Mouse (Mus musculus) forebrain, embryonic 10.5 days (tissue): Measurements from ENCODE around the gene Ifnar1. TPM values are rescaled to one million over a fixed set of nuclear protein-coding genes. Genes with fewer than 3 reads are reported as not detected.
"Not testable (repeated sequence)": the region's sequence is repeated elsewhere in the genome, so short reads cannot be mapped to it uniquely, and the experiment has no call there.

Experiments
- DNase-seq: peaks from one replicate; pipeline ENCODE4 v3.0.0-alpha.2; 2017; ENCODE audit warnings: low spot score; ENCODE audit errors: extremely low spot score
- H3K27ac ChIP-seq: fragments of 300-500 bp; sonication (generic); 2 replicates; pipeline ENCODE4 v1.5.1; 2016; ENCODE audit warnings: mild to moderate bottlenecking
- H3K27me3 ChIP-seq: fragments of 300-500 bp; sonication (generic); 2 replicates; pipeline ENCODE4 v1.6.1; 2016; ENCODE audit warnings: mild to moderate bottlenecking; ENCODE audit not compliant: poor library complexity, severe bottlenecking
- H3K36me3 ChIP-seq: fragments of 300-500 bp; sonication (generic); replicated peaks from 2 replicates; pipeline ENCODE4 v1.6.1; 2016; ENCODE audit warnings: mild to moderate bottlenecking, moderate library complexity
- H3K4me1 ChIP-seq: fragments of 300-500 bp; sonication (generic); 2 replicates; pipeline ENCODE4 v1.6.1; 2016
- H3K4me3 ChIP-seq: fragments of 300-500 bp; sonication (generic); 2 replicates; pipeline ENCODE4 v1.5.1; 2016; ENCODE audit warnings: mild to moderate bottlenecking, moderate library complexity
- H3K9me3 ChIP-seq: fragments of 300-500 bp; sonication (generic); 2 replicates; pipeline ENCODE4 v1.6.1; 2016; ENCODE audit warnings: mild to moderate bottlenecking, moderate library complexity
- WGBS: fragments of 180-500 bp; shearing (Covaris S2); methylation state at CpG from one replicate; pipeline ENCODE4 v1.1.7; 2016; 5-methylcytosine and 5-hydroxymethylcytosine counted together
- polyA plus RNA-seq: library from polyadenylated mRNA; unstranded; fragments of >200 nt; fragmentation: Nextera tagmentation; extraction: Ambion mirVana; gene quantifications from 2 replicates; pipeline ENCODE4 v1.2.1, GENCODE M21; 2016

Gene Ifnar1
- polyA plus RNA-seq, 1 experiment from 2014 or later, result 48.3 TPM

GRCm38 (mm10) chr16:91522040-91522439 lies 37.0 kb downstream of the Ifnar1 start:
- H3K27ac ChIP-seq, result no peak overlapping the region
- H3K9me3 ChIP-seq, result peaks cover 3% of the 10 kb centered on the region; the same call in 1 of the 2 replicates
- H3K4me3 ChIP-seq, result no peak overlapping the region
- no peaks in the 10 kb centered on the region for H3K36me3 ChIP-seq
- WGBS, result 88% methylated on average over 5 of the region's 5 CpGs
- DNase-seq, result no peak
- H3K4me1 ChIP-seq, result no peaks in the 10 kb centered on the region
- H3K27me3 ChIP-seq, result no peaks in the 10 kb centered on the region

GRCm38 (mm10) chr16:91522479-91523309 lies 37.7 kb downstream of the Ifnar1 start:
- WGBS, result 83% methylated on average over 18 of the region's 18 CpGs
- H3K9me3 ChIP-seq, result peaks cover 3% of the 10 kb centered on the region; the same call in 1 of the 2 replicates
- no peaks in the 10 kb centered on the region for H3K27me3 ChIP-seq

GRCm38 (mm10) chr16:91524206-91524605 lies 39.2 kb downstream of the Ifnar1 start:
- H3K9me3 ChIP-seq, result peaks cover 3% of the 10 kb centered on the region; the same call in 1 of the 2 replicates
- WGBS, result 81% methylated on average over 5 of the region's 5 CpGs

More at GRCm38 (mm10) chr16:91522479-91523309, 37.7 kb downstream of the Ifnar1 start:
- DNase-seq, result no peak
- no peak overlapping the region for H3K4me3 ChIP-seq
- no peak overlapping the region for H3K27ac ChIP-seq
- H3K4me1 ChIP-seq, result no peaks in the 10 kb centered on the region
- H3K36me3 ChIP-seq, result no peaks in the 10 kb centered on the region

DNA sequence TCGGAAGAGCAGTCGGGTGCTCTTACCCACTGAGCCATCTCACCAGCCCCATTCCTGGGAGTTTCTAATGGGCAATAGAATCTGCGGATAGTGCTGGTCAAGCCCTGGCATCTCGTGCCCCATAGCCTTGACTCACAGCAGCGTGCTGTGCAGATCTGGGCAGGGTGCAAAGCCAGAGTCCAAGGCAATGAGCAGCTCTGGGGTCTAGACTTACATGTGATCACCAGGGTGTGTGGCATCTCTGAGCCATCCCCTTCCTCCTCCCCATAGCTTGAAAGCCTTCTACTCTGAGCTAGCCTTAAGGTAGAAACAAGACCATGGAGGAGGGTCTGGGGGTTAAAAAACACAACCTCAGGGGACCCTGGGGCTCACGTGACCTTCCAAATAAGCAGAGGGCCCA lies 41.2 kb downstream of the Ifnar1 start:
- DNase-seq, result no peak
- Histone ChIP-seq H3K27ac (no peak overlapping the region), H3K27me3 (no peaks in the 10 kb centered on the region), H3K36me3 (no peaks in the 10 kb centered on the region), H3K9me3 (peaks cover 3% of the 10 kb centered on the region; the same call in 1 of the 2 replicates), H3K4me1 (no peaks in the 10 kb centered on the region), H3K4me3 (no peak overlapping the region)
- 96% methylated on average over 6 of the region's 6 CpGs for WGBS

More at GRCm38 (mm10) chr16:91524206-91524605, 39.2 kb downstream of the Ifnar1 start:
- H3K4me3 ChIP-seq, result no peak overlapping the region
- no peak overlapping the region for H3K27ac ChIP-seq
- H3K36me3 ChIP-seq, result no peaks in the 10 kb centered on the region
- H3K4me1 ChIP-seq, result no peaks in the 10 kb centered on the region
- H3K27me3 ChIP-seq, result no peaks in the 10 kb centered on the region
- DNase-seq, result no peak

DNA sequence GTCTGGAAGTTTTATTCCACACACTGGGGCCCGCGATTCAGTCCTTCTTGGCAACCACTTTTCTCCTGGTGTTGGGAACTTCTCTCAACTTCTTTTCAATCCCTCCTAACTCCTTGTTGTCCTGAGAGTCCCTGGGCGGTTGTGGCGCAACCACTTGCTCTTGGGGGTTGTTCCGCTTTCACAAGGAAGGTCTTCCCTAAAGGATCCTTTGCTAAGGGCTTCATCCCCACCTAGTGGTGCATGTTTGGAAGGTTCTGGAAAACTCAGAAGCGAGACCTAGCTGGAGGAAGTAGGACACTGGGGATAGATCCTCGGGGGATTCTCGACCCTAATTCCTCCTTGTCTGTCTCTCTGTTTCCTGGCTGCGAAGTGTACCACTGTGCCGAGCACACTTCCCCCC lies 42.0 kb downstream of the Ifnar1 start:
- Histone ChIP-seq H3K4me3 (no peak overlapping the region), H3K27ac (no peak overlapping the region), H3K36me3 (no peaks in the 10 kb centered on the region), H3K4me1 (no peaks in the 10 kb centered on the region), H3K27me3 (no peaks in the 10 kb centered on the region), H3K9me3 (peaks cover 3% of the 10 kb centered on the region; the same call in 1 of the 2 replicates)
- DNase-seq, result no peak
- 84% methylated on average over 10 of the region's 10 CpGs for WGBS

GRCm38 (mm10) chr16:91527500-91527899 lies 42.5 kb downstream of the Ifnar1 start:
- 0 out of 2 replicates have a peak, but pooled peaks cover under 1% of the 10 kb centered on the region for H3K4me1 ChIP-seq
- H3K36me3 ChIP-seq, result no peaks in the 10 kb centered on the region
- H3K4me3 ChIP-seq, result no peak overlapping the region
- peaks cover 3% of the 10 kb centered on the region; the same call in 1 of the 2 replicates for H3K9me3 ChIP-seq
- no peaks in the 10 kb centered on the region for H3K27me3 ChIP-seq
- no peak overlapping the region for H3K27ac ChIP-seq
- 78% methylated on average over 5 of the region's 5 CpGs for WGBS
- DNase-seq, result no peak

DNA sequence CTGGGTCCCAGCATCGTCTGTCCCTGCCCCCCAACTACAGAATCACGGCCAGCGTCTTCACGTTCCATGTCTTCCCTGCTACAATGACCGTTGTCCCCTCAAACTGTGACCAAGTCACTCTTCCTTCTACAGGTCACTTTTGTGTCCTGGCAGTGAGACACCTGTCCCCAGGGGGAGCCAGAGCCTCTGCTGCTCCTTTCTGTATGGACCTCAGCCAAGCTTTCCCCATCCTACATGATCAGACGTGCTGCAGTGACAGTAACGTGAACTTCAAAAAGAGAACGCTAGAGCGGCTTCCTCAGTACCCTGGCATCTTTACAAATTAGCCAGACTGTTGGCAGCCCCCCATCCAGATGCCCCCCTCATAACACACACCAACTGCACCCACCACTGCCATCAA lies 43.5 kb downstream of the Ifnar1 start:
- no peak for DNase-seq
- no peak overlapping the region for H3K4me3 ChIP-seq
- no peaks in the 10 kb centered on the region for H3K36me3 ChIP-seq
- no peak overlapping the region for H3K27ac ChIP-seq
- no peaks in the 10 kb centered on the region for H3K27me3 ChIP-seq
- H3K4me1 ChIP-seq, result 0 out of 2 replicates have a peak, but pooled peaks cover 3% of the 10 kb centered on the region
- WGBS, result 86% methylated on average over 9 of the region's 9 CpGs
- peaks cover 3% of the 10 kb centered on the region; the same call in 1 of the 2 replicates for H3K9me3 ChIP-seq

DNA sequence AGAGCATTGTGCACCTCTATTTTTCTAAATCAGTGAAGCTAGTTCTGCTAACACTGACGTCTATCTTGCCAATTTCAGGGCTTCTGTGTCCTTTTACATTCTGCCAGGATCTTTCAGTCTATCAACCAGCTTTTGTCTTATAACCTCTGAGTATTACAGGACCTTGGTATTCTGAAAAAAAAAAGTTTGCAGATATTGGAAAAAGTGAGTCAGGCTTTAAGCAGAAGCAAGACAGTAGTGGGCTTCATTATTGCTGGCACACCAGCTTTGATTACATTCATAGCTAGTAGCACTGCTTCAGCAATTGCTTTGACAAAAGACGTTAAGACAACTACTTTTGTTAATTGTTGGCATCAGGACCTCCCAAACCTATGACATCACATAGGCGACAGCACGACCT lies 45.8 kb downstream of the Ifnar1 start:
- H3K9me3 ChIP-seq, H3K27me3 ChIP-seq, H3K4me3 ChIP-seq, H3K27ac ChIP-seq, H3K36me3 ChIP-seq, H3K4me1 ChIP-seq, DNase-seq: not testable (repeated sequence)
- 88% methylated on average over 4 of the region's 4 CpGs for WGBS

DNA sequence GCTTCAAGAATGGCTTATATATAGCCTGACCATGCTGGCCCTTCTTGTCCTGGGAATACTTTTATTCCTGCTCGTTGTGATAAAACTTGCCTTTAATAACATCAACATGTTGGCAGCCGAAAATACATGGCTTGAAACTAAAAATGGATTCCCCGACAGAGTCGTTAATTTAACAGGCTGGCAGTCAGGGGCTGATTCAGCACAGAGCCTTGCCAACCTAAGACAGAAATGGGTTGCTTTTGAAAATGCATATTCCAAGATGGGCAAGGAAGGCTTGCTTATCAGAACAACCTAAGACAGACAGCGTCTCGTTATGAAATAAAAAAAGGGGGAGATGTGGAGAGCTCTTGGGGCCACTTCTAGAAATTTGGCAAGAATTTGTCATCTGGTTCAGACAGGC lies 46.8 kb downstream of the Ifnar1 start:
- Histone ChIP-seq H3K4me3 (no peak overlapping the region), H3K4me1 (0 out of 2 replicates have a peak, but pooled peaks cover 3% of the 10 kb centered on the region), H3K36me3 (no peaks in the 10 kb centered on the region), H3K27me3 (no peaks in the 10 kb centered on the region), H3K9me3 (no peaks in the 10 kb centered on the region), H3K27ac (no peak overlapping the region)
- no peak for DNase-seq
- 92% methylated on average over 6 of the region's 6 CpGs for WGBS

- Histone ChIP-seq H3K27ac (no peak overlapping the region), H3K4me3 (no peak overlapping the region), H3K9me3 (no peaks in the 10 kb centered on the region), H3K36me3 (no peaks in the 10 kb centered on the region), H3K4me1 (0 out of 2 replicates have a peak, but pooled peaks cover 3% of the 10 kb centered on the region), H3K27me3 (no peaks in the 10 kb centered on the region)
- no peak for DNase-seq
- WGBS, result 61% methylated on average over 2 of the region's 2 CpGs
Measured at GRCm38 (mm10) chr16:91532429-91532828, 47.4 kb downstream of the Ifnar1 start.

- no peak overlapping the region for H3K4me3 ChIP-seq
- no peak overlapping the region for H3K27ac ChIP-seq
- H3K36me3 ChIP-seq, result no peaks in the 10 kb centered on the region
- H3K9me3 ChIP-seq, result no peaks in the 10 kb centered on the region
- no peak for DNase-seq
- 78% methylated on average over 23 of the region's 23 CpGs for WGBS
- peaks cover 6% of the 10 kb centered on the region; the same call in 1 of the 2 replicates for H3K4me1 ChIP-seq
- H3K27me3 ChIP-seq, result no peaks in the 10 kb centered on the region
Measured at GRCm38 (mm10) chr16:91533097-91534001, 48.3 kb downstream of the Ifnar1 start.

DNA sequence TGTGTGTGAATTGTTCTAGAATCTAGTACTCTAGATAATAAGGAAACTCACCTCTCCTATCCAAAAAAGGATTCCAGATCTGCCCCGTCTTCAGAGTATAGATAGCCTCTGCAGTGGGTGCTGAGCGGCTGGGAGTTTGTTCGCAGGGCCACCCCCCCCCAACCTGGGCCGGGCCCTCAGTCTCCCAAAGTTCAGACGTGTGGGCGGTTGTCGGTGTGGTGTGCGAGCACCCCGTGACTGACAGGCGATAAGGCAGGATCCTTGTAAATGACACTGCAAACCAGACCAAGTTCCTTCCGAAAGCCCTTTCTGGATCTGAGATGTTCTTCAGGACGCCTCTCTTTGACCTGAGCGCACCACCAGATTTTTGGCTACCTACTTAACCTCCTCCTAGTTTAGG lies 49.4 kb downstream of the Ifnar1 start:
- Histone ChIP-seq H3K27me3 (no peaks in the 10 kb centered on the region), H3K27ac (no peak overlapping the region), H3K36me3 (no peaks in the 10 kb centered on the region), H3K4me1 (peaks cover 8% of the 10 kb centered on the region; the same call in 1 of the 2 replicates), H3K4me3 (no peak overlapping the region), H3K9me3 (no peaks in the 10 kb centered on the region)
- 58% methylated on average over 13 of the region's 13 CpGs for WGBS
- peak; percentile 89 for DNase-seq
